Mouse (Mus musculus): ENCODE measurements at regions not wholly inside any gene's neighbourhood (a gene's known extent, or its start where the extent isn't known, plus 50 kb on each side); places are given as distances from the start of the nearest gene placed in this dataset.

- DNase-seq: no peak
Measured at GRCm38 (mm10) chr3:31375678-31376077, 65.5 kb upstream of the Slc7a14 start.

- DNase-seq: no peak
Measured at GRCm38 (mm10) chr3:31374061-31374460, 63.9 kb upstream of the Slc7a14 start.

- DNase-seq: no peak
Measured at GRCm38 (mm10) chr3:31368259-31368658, 58.1 kb upstream of the Slc7a14 start.
